In genomic region chr3:22077657-22078475, GRCm38 (mm10) we compare ENCODE assay signal across 7 mouse cellular contexts. TPM values are rescaled to one million over a fixed set of nuclear protein-coding genes. Genes with fewer than 3 reads are reported as not detected.
DNase-seq lines count a peak whose midpoint lies in the region; ATAC-seq and TF ChIP-seq lines count a peak whose summit lies in the region.

No protein-coding gene starts in this region.

- peak; percentile 28; the same call in 1 of the 2 replicates for TF ChIP-seq EP300 in CH12.LX (IDR thresholded peaks at IDR 0.05; ENCODE audit: low read length)

- H3K4me3 ChIP-seq in CH12.LX (replicated peaks in 1 of 3; ENCODE audit: low read depth in 2 of 3, low read length in 2 of 3, poor library complexity in 1 of 3) (peak overlapping the region; percentile 79 to 99 (median 88)), macrophage (ENCODE audit: inconsistent target) (peak overlapping the region; percentile 40)
- H3K4me3 ChIP-seq in embryonic facial prominence, embryonic 11.5 days (ENCODE audit: low read depth, low read length), result peak overlapping the region; percentile 92

- no peaks in the 10 kb centered on the region for H3K27me3 ChIP-seq in CH12.LX (replicated peaks)
- no peaks in the 10 kb centered on the region for H3K27me3 ChIP-seq in embryonic facial prominence, embryonic 11.5 days (ENCODE audit: control insufficient read depth, insufficient read depth, low read length)

- dilution Hi-C loops in CH12.LX (cut with MboI; ENCODE audit: extremely low pct_ligation_motif_present, extremely low pct_unique_long_range_greater_than_20kb, low sequenced_read_pairs), result no loop called here

- peak overlapping the region; percentile 91 for H3K4me2 ChIP-seq in CH12.LX (ENCODE audit: insufficient read depth, low read depth, poor library complexity, severe bottlenecking)
- H3K4me2 ChIP-seq in embryonic facial prominence, embryonic 11.5 days (ENCODE audit: low read depth, low read length), result peak overlapping the region; percentile 44

- 4% methylated on average over 9 of the region's 9 CpGs for WGBS in embryonic facial prominence, embryonic 11.5 days
- WGBS in macrophage (ENCODE audit: missing documents), result 2% methylated on average over 9 of the region's 9 CpGs

- H3K9ac ChIP-seq in CH12.LX (ENCODE audit: insufficient read depth, low read depth), result peak overlapping the region; percentile 98
- peak overlapping the region; percentile 95 for H3K9ac ChIP-seq in embryonic facial prominence, embryonic 11.5 days (replicated peaks; ENCODE audit: low read length)

- no peak for TF ChIP-seq POLR2A in CH12.LX (IDR thresholded peaks at IDR 0.05; ENCODE audit: low read depth, low read length)

- no peak for ATAC-seq in embryonic facial prominence, embryonic 11.5 days (replicated peaks; ENCODE audit: insufficient number of reproducible peaks, low FRiP score, low TSS enrichment, low read depth)

- H3K36me3 ChIP-seq in CH12.LX (replicated peaks in 1 of 2; ENCODE audit: control insufficient read depth in 1 of 2, insufficient read depth in 1 of 2, low read length in 1 of 2) (peaks cover 5 to 27% of the 10 kb centered on the region in 2 experiments), macrophage (ENCODE audit: inconsistent target) (no peaks in the 10 kb centered on the region)
- no peaks in the 10 kb centered on the region for H3K36me3 ChIP-seq in embryonic facial prominence, embryonic 11.5 days (replicated peaks; ENCODE audit: control insufficient read depth, insufficient read depth, low read depth, low read length)

- H3K9me3 ChIP-seq in CH12.LX (replicated peaks; ENCODE audit: low read length), result no peaks in the 10 kb centered on the region
- no peaks in the 10 kb centered on the region for H3K9me3 ChIP-seq in embryonic facial prominence, embryonic 11.5 days (replicated peaks; ENCODE audit: control insufficient read depth, low read length)

- H3K79me2 ChIP-seq in CH12.LX (replicated peaks; ENCODE audit: control insufficient read depth, extremely low read depth, insufficient read depth, poor library complexity, severe bottlenecking) (peaks cover 58% of the 10 kb centered on the region), macrophage (ENCODE audit: inconsistent target) (peaks cover 56% of the 10 kb centered on the region)

- TF ChIP-seq CTCF in CH12.LX (conservative IDR thresholded peaks at IDR 0.05 in 1 of 2, IDR thresholded peaks at IDR 0.05 in 1 of 2; ENCODE audit: low read depth in 2 of 2, low read length in 2 of 2), result no peak

- DNase-seq in CH12.LX (ENCODE audit: extremely low read depth) (peak; percentile 54), R1 (ENCODE audit: low read depth, low spot score) (peak; percentile 36)
- peak; percentile 14 for DNase-seq in embryonic facial prominence, embryonic 11.5 days (ENCODE audit: low spot score)
- DNase-seq in heart, postnatal 14 days, result peak; percentile 24 to 44
- peak; percentile 42 to 70 for DNase-seq in layer of hippocampus, postnatal 14 days (ENCODE audit: low spot score in 2 of 2)
- peak; percentile 66 for DNase-seq in testis, postnatal 10 days (ENCODE audit: low spot score)

- in situ Hi-C loops in CH12.LX (cut with MboI; ENCODE audit: low pct_ligation_motif_present, low pct_unique_long_range_greater_than_20kb, low sequenced_read_pairs), result no loop called here

- H3K4me1 ChIP-seq in CH12.LX (ENCODE audit: control insufficient read depth in 1 of 2, insufficient read depth in 2 of 2), result peaks cover 15 to 56% of the 10 kb centered on the region in 2 experiments
- no peaks in the 10 kb centered on the region for H3K4me1 ChIP-seq in embryonic facial prominence, embryonic 11.5 days (ENCODE audit: control insufficient read depth, insufficient read depth, low read length)

- no peak; the same call in 1 of the 2 replicates for TF ChIP-seq RAD21 in CH12.LX (IDR thresholded peaks at IDR 0.05; ENCODE audit: low read depth, low read length)

- no peak overlapping the region for H3K27ac ChIP-seq in CH12.LX (ENCODE audit: insufficient read depth, low read depth)
- no peak overlapping the region for H3K27ac ChIP-seq in embryonic facial prominence, embryonic 11.5 days (replicated peaks; ENCODE audit: low read depth, low read length)
- peak overlapping the region; percentile 73 for H3K27ac ChIP-seq in macrophage

- intact Hi-C loops in heart, postnatal 14 days (cut with DNase I), result loop anchor here (2.0 to 10.0 kb wide), 8 partner anchors 64 to 1423 kb away; no protein-coding TSS in a partner anchor

TF ChIP-seq in CH12.LX, 34 proteins besides CTCF, POLR2A, EP300 and RAD21:
- TF ChIP-seq USF1 (IDR thresholded peaks at IDR 0.05; ENCODE audit: low read depth, low read length) (no peak), JUND (conservative IDR thresholded peaks at IDR 0.05; ENCODE audit: low read depth, low read length) (0 out of 2 replicates have a peak, but pooled peaks have one; percentile 12), CHD2 (IDR thresholded peaks at IDR 0.05; ENCODE audit: low read length) (peak; percentile 88), SMC3 (IDR thresholded peaks at IDR 0.05; ENCODE audit: low read depth, low read length) (peak; percentile 18; the same call in 1 of the 2 replicates), MAX (IDR thresholded peaks at IDR 0.05; ENCODE audit: low read length) (0 out of 2 replicates have a peak, but pooled peaks have one; percentile 28), HCFC1 (IDR thresholded peaks at IDR 0.05; ENCODE audit: low read depth, low read length) (no peak), BHLHE40 (IDR thresholded peaks at IDR 0.05; ENCODE audit: low read depth, low read length) (peak; percentile 59), MXI1 (IDR thresholded peaks at IDR 0.05; ENCODE audit: low read depth, low read length) (peak; percentile 45; the same call in 1 of the 2 replicates), E2F4 (IDR thresholded peaks at IDR 0.05; ENCODE audit: insufficient replicate concordance, low read depth, low read length) (no peak), SIN3A (IDR thresholded peaks at IDR 0.05; ENCODE audit: low read length) (peak; percentile 48; the same call in 1 of the 2 replicates), KAT2A (IDR thresholded peaks at IDR 0.05; ENCODE audit: insufficient replicate concordance, low read length) (no peak), ETS1 (conservative IDR thresholded peaks at IDR 0.05; ENCODE audit: low read depth, low read length) (peak; percentile 28; the same call in 1 of the 2 replicates), MEF2A (IDR thresholded peaks at IDR 0.05; ENCODE audit: borderline replicate concordance, low read depth, low read length) (0 out of 2 replicates have a peak, but pooled peaks have one; percentile 20)

RNA-seq across cellular contexts. Expression of gene Tbl1xr1, which starts 1.4 kb away (rescaled TPM):
- total RNA-seq in CH12.LX (2012; rRNA removed) (37.9 and 39.9 TPM in 2 replicates), CH12.LX (2014; rRNA removed) (30.0 and 33.7 TPM in 2 replicates)
- polyA plus RNA-seq in CH12.LX (2012; ENCODE audit: insufficient read length, low read depth) (31.1 and 38.3 TPM in 2 replicates), macrophage (2018) (17.8 to 28.7 TPM (median 19.1 TPM) in 3 replicates)
- polyA plus RNA-seq in embryonic facial prominence, embryonic 11.5 days (2014; fragmentation: Nextera tagmentation; extraction: Ambion mirVana), result 23.1 and 23.8 TPM in 2 replicates
- 10 to 100 TPM; 66.3 to 70.0 TPM for total RNA-seq in heart, postnatal 14 days (2021)
- total RNA-seq in layer of hippocampus, postnatal 14 days (2021), result 100 to 1,000 TPM; 127 to 138 TPM
- total RNA-seq in macrophage (2018; cell fraction: chromatin; rRNA removed), result 10 to 100 TPM; 18.2 to 84.1 (median 54.2) TPM
- 10 to 100 TPM; 39.9 to 76.1 (median 57.6) TPM for total RNA-seq in macrophage (2018; cell fraction: cytosol; rRNA removed)
- total RNA-seq in macrophage (2018; cell fraction: nucleus; rRNA removed), result 100 to 1,000 TPM in 2 of 26 experiments, 10 to 100 TPM in 24; 22.8 to 116 (median 64.2) TPM

Comparison
In these comparisons a context has a peak if more than half of its experiments do, and no peak if none do; other contexts are left out.
1. DNase-seq: peak in every context shown above with its lines; median percentile 66 in testis, postnatal 10 days; 56 in layer of hippocampus, postnatal 14 days; 54 in CH12.LX; 36 in R1; 34 in heart, postnatal 14 days; 14 in embryonic facial prominence, embryonic 11.5 days.
2. H3K4me3 ChIP-seq: peak in every context shown above with its lines; median percentile 92 in embryonic facial prominence, embryonic 11.5 days; 88 in CH12.LX; 40 in macrophage.